Mouse (Mus musculus) testis, adult 2 months (tissue): ENCODE data around the gene Vmn1r213.

Source experiments
- CTCF ChIP-seq: fragments of 200-500 bp; IDR thresholded peaks from 2 replicates; pipeline ENCODE4 v1.5.1; 2012; ENCODE audit warnings: low read depth, mild to moderate bottlenecking, inconsistent platforms, low read length, moderate library complexity; ENCODE audit not compliant: control insufficient read depth, insufficient read depth, insufficient replicate concordance
- POLR2A ChIP-seq: fragments of 200-500 bp; IDR thresholded peaks from 2 replicates; pipeline ENCODE4 v1.6.1; 2012; ENCODE audit warnings: low read depth, mild to moderate bottlenecking, inconsistent platforms, low read length, moderate library complexity; ENCODE audit not compliant: control insufficient read depth

DNA sequence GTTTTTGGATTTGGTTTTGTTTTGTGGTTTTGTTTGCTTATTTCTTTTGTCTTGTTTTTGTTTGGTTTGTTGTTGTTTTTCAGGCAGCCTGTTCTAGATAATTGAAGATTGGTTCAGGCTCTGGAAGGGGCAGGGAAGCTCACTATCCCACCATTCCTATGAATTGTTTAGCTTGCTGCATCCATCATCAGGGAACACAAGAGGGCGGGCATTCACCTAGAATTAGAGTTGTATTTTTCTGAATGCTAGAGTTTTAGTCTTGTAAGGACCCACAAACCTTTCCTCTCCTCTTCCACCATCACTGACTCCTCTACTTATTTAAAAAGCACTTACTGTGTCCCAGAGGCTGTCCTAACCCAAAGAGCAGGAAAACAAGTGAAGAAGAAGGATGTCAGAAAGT is 50.3 kb downstream of the Vmn1r213 start:
- TF ChIP-seq CTCF, result no peak
- TF ChIP-seq POLR2A, result no peak
